Mouse (Mus musculus): ENCODE measurements around the gene Ccdc186.

Gene Ccdc186

GRCm38 (mm10) chr19:56821798-56822447 is at the start of gene Ccdc186:
Gene Ccdc186 (minus strand): TSS chr19:56822190.
- DNase-seq (ENCODE audit: low read depth in 1 of 2, low spot score in 2 of 2), result peak; percentile 80 to 93

GRCm38 (mm10) chr19:56867701-56868100 is 45.7 kb upstream of the Ccdc186 start:
- no peak for DNase-seq (ENCODE audit: low read depth in 1 of 2, low spot score in 2 of 2)

GRCm38 (mm10) chr19:56856455-56856854 is 34.5 kb upstream of the Ccdc186 start:
- no peak for DNase-seq (ENCODE audit: low read depth in 1 of 2, low spot score in 2 of 2)

GRCm38 (mm10) chr19:56852590-56852989 is 30.6 kb upstream of the Ccdc186 start:
- DNase-seq (ENCODE audit: low read depth in 1 of 2, low spot score in 2 of 2), result no peak

GRCm38 (mm10) chr19:56842974-56843373 is 21.0 kb upstream of the Ccdc186 start:
- DNase-seq (ENCODE audit: low read depth in 1 of 2, low spot score in 2 of 2), result no peak

GRCm38 (mm10) chr19:56838942-56839706 is 17.1 kb upstream of the Ccdc186 start:
- DNase-seq (ENCODE audit: low read depth in 1 of 2, low spot score in 2 of 2), result no peak

- no peak for DNase-seq (ENCODE audit: low read depth in 1 of 2, low spot score in 2 of 2)
Observed at GRCm38 (mm10) chr19:56835340-56835739, 13.3 kb upstream of the Ccdc186 start.

GRCm38 (mm10) chr19:56830163-56830562 is 8.2 kb upstream of the Ccdc186 start:
- DNase-seq (ENCODE audit: low read depth in 1 of 2, low spot score in 2 of 2), result no peak

GRCm38 (mm10) chr19:56829267-56829666 is 7.3 kb upstream of the Ccdc186 start:
- no peak for DNase-seq (ENCODE audit: low read depth in 1 of 2, low spot score in 2 of 2)

GRCm38 (mm10) chr19:56828305-56828704 is 6.3 kb upstream of the Ccdc186 start:
- no peak for DNase-seq (ENCODE audit: low read depth in 1 of 2, low spot score in 2 of 2)

GRCm38 (mm10) chr19:56826047-56826631 is 4.1 kb upstream of the Ccdc186 start, which contains the start of gene Tdrd1:
Gene Tdrd1 (plus strand): TSS chr19:56826209.
- no peak for DNase-seq (ENCODE audit: low read depth in 1 of 2, low spot score in 2 of 2)

GRCm38 (mm10) chr19:56822448-56822836 is 452 bp upstream of the Ccdc186 start:
- DNase-seq (ENCODE audit: low read depth in 1 of 2, low spot score in 2 of 2), result no peak

GRCm38 (mm10) chr19:56821040-56821797 is 771 bp downstream of the Ccdc186 start:
- no peak for DNase-seq (ENCODE audit: low read depth in 1 of 2, low spot score in 2 of 2)

- DNase-seq (ENCODE audit: low read depth in 1 of 2, low spot score in 2 of 2), result no peak
Observed at GRCm38 (mm10) chr19:56817851-56818526, 4.0 kb downstream of the Ccdc186 start.

- DNase-seq (ENCODE audit: low read depth in 1 of 2, low spot score in 2 of 2), result no peak
Observed at GRCm38 (mm10) chr19:56813360-56813759, 8.6 kb downstream of the Ccdc186 start.

- DNase-seq (ENCODE audit: low read depth in 1 of 2, low spot score in 2 of 2), result peak in 1 of 2 experiments; percentile 44
Observed at GRCm38 (mm10) chr19:56811590-56811989, 10.4 kb downstream of the Ccdc186 start.

- no peak for DNase-seq (ENCODE audit: low read depth in 1 of 2, low spot score in 2 of 2)
Observed at GRCm38 (mm10) chr19:56810641-56811146, 11.3 kb downstream of the Ccdc186 start.

GRCm38 (mm10) chr19:56808771-56809170 is 13.2 kb downstream of the Ccdc186 start:
- DNase-seq (ENCODE audit: low read depth in 1 of 2, low spot score in 2 of 2), result no peak

- DNase-seq (ENCODE audit: low read depth in 1 of 2, low spot score in 2 of 2), result no peak
Observed at GRCm38 (mm10) chr19:56807122-56807521, 14.9 kb downstream of the Ccdc186 start.

- no peak for DNase-seq (ENCODE audit: low read depth in 1 of 2, low spot score in 2 of 2)
Observed at GRCm38 (mm10) chr19:56805366-56805765, 16.6 kb downstream of the Ccdc186 start.

GRCm38 (mm10) chr19:56802352-56802746 is 19.6 kb downstream of the Ccdc186 start:
- DNase-seq (ENCODE audit: low read depth in 1 of 2, low spot score in 2 of 2), result no peak
